Mouse (Mus musculus): ENCODE results near the gene Smo. TPM values are rescaled to one million over a fixed set of nuclear protein-coding genes. Genes with fewer than 3 reads are reported as not detected.

Smo gene
- polyA plus RNA-seq, 1 experiment = 4.6 TPM

GRCm38 (mm10) chr6:29784413-29785021, 49.2 kb downstream of the Smo start:
- Histone ChIP-seq H3K4me1 (ENCODE audit: control insufficient read depth, insufficient read depth, low read length) (no peaks in the 10 kb centered on the region; the same call in 1 of the 2 replicates), H3K27ac (ENCODE audit: control insufficient read depth, insufficient read depth, low read depth, low read length, poor library complexity) (no peak overlapping the region), H3K4me3 (replicated peaks; ENCODE audit: control insufficient read depth, low read depth, low read length) (no peak overlapping the region)
- WGBS = 34% methylated on average over 3 of the region's 3 CpGs
- no peak for TF ChIP-seq CTCF (IDR thresholded peaks at IDR 0.05; ENCODE audit: control insufficient read depth, insufficient read depth, low read length)
- TF ChIP-seq POLR2A (IDR thresholded peaks at IDR 0.05; ENCODE audit: borderline replicate concordance, control insufficient read depth, low read depth, low read length) = no peak

GRCm38 (mm10) chr6:29785759-29786158, 50.5 kb downstream of the Smo start:
- 42% methylated on average over 5 of the region's 5 CpGs for WGBS
- H3K4me3 ChIP-seq (replicated peaks; ENCODE audit: control insufficient read depth, low read depth, low read length) = no peak overlapping the region
- TF ChIP-seq CTCF (IDR thresholded peaks at IDR 0.05; ENCODE audit: control insufficient read depth, insufficient read depth, low read length) = no peak
- no peak for TF ChIP-seq POLR2A (IDR thresholded peaks at IDR 0.05; ENCODE audit: borderline replicate concordance, control insufficient read depth, low read depth, low read length)
- no peaks in the 10 kb centered on the region; the same call in 1 of the 2 replicates for H3K4me1 ChIP-seq (ENCODE audit: control insufficient read depth, insufficient read depth, low read length)
- H3K27ac ChIP-seq (ENCODE audit: control insufficient read depth, insufficient read depth, low read depth, low read length, poor library complexity) = no peak overlapping the region

DNA sequence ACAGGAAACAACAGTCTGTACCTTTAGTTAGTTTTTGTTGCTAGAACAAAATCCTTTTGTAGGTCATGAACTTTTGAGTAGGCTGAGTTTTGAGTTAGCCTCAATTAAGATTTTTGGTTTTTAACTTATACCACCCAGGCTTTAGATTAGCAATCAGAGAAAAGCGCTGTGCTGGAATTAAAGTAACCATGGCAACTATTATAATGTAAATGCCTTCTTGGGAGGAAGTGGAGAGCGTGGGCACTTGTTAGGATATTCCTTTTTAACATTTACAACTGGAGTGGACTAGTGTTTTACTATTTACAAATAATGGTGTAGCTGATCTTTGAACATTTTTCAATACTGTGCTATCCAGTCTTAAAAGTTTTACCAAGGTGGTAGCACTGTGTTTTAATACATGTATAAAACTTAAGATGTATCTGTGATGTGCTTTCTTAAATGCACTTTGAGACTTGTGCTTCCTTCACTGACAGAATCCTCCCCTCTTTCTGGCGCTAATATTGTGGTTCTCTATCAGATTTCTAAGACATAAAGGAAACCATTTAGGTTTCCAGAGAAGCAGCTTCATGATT, 53.6 kb downstream of the Smo start:
- Histone ChIP-seq H3K27ac (ENCODE audit: control insufficient read depth, insufficient read depth, low read depth, low read length, poor library complexity) (no peak overlapping the region), H3K4me3 (replicated peaks; ENCODE audit: control insufficient read depth, low read depth, low read length) (no peak overlapping the region), H3K4me1 (ENCODE audit: control insufficient read depth, insufficient read depth, low read length) (no peaks in the 10 kb centered on the region; the same call in 1 of the 2 replicates)
- WGBS = 63% methylated on average over 3 of the region's 3 CpGs
- no peak for TF ChIP-seq CTCF (IDR thresholded peaks at IDR 0.05; ENCODE audit: control insufficient read depth, insufficient read depth, low read length)
- TF ChIP-seq POLR2A (IDR thresholded peaks at IDR 0.05; ENCODE audit: borderline replicate concordance, control insufficient read depth, low read depth, low read length) = no peak

DNA sequence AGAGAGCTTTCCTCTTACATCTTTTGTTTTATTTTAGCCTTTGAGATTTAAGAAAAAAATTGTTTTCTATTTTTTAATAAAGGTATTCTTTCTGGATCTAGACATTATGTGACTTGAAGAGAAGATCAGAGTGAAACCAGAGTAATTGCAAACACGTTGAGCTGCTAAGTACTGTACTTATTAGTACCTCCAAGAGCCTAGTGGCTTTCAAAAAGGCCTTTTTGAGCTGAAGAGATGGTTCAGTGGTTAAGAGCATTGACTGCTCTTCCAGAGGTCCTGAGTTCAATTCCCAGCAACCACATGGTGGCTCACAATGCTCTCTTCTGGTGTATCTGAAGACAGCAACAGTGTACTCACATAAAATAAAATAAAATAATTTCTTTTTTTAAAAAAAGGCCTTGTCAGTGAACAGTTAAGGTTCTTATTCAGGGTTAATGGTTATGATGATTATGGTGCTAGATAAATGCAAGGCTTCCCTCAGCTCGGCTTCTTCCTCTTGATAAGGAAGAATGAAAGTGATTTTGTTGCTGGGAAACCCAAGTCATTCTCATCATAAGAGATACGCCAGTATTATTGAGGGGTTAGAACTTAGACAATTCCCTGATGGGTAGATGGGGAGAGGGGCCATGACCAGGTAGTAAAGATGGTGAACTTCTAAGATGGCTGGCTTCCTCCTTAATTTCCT, 54.9 kb downstream of the Smo start:
- TF ChIP-seq POLR2A (IDR thresholded peaks at IDR 0.05; ENCODE audit: borderline replicate concordance, control insufficient read depth, low read depth, low read length) (no peak), CTCF (IDR thresholded peaks at IDR 0.05; ENCODE audit: control insufficient read depth, insufficient read depth, low read length) (no peak)
- H3K27ac ChIP-seq (ENCODE audit: control insufficient read depth, insufficient read depth, low read depth, low read length, poor library complexity) = no peak overlapping the region
- WGBS = 72% methylated on average over 3 of the region's 3 CpGs
- no peak overlapping the region for H3K4me3 ChIP-seq (replicated peaks; ENCODE audit: control insufficient read depth, low read depth, low read length)
- H3K4me1 ChIP-seq (ENCODE audit: control insufficient read depth, insufficient read depth, low read length) = no peaks in the 10 kb centered on the region; the same call in 1 of the 2 replicates

DNA sequence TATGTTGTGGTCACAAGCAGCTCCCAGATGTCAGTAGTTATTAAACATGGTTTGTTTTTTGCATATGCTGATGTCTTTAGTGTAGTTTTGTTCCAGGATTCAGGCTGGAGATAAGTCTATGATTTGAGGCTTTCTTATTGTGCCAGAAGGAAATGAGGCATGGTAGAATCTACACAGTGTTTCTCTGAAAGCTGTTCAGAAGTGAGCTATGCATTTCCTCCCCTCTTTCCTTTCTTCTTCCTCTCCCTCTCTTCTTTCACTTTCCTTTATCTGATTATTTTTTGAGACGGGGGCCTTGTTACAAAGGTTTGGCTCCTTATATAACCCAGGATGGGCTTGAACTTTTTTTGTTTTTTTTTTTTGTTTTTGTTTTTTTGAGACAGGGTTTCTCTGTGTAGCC, 58.2 kb downstream of the Smo start:
- no peak overlapping the region for H3K4me3 ChIP-seq (replicated peaks; ENCODE audit: control insufficient read depth, low read depth, low read length)
- WGBS = 55% methylated on average over 1 of the region's 1 CpGs
- TF ChIP-seq POLR2A (IDR thresholded peaks at IDR 0.05; ENCODE audit: borderline replicate concordance, control insufficient read depth, low read depth, low read length) (no peak), CTCF (IDR thresholded peaks at IDR 0.05; ENCODE audit: control insufficient read depth, insufficient read depth, low read length) (no peak)
- no peaks in the 10 kb centered on the region for H3K4me1 ChIP-seq (ENCODE audit: control insufficient read depth, insufficient read depth, low read length)
- H3K27ac ChIP-seq (ENCODE audit: control insufficient read depth, insufficient read depth, low read depth, low read length, poor library complexity) = no peak overlapping the region

GRCm38 (mm10) chr6:29794582-29794981, 59.3 kb downstream of the Smo start:
- no peak for TF ChIP-seq CTCF (IDR thresholded peaks at IDR 0.05; ENCODE audit: control insufficient read depth, insufficient read depth, low read length)
- no peak for TF ChIP-seq POLR2A (IDR thresholded peaks at IDR 0.05; ENCODE audit: borderline replicate concordance, control insufficient read depth, low read depth, low read length)
- H3K27ac ChIP-seq (ENCODE audit: control insufficient read depth, insufficient read depth, low read depth, low read length, poor library complexity) = no peak overlapping the region
- H3K4me3 ChIP-seq (replicated peaks; ENCODE audit: control insufficient read depth, low read depth, low read length) = no peak overlapping the region
- H3K4me1 ChIP-seq (ENCODE audit: control insufficient read depth, insufficient read depth, low read length) = no peaks in the 10 kb centered on the region
- WGBS = 27% methylated on average over 6 of the region's 6 CpGs

- TF ChIP-seq POLR2A (IDR thresholded peaks at IDR 0.05; ENCODE audit: borderline replicate concordance, control insufficient read depth, low read depth, low read length) = no peak
- TF ChIP-seq CTCF (IDR thresholded peaks at IDR 0.05; ENCODE audit: control insufficient read depth, insufficient read depth, low read length) = no peak
- Histone ChIP-seq H3K4me3 (replicated peaks; ENCODE audit: control insufficient read depth, low read depth, low read length) (no peak overlapping the region), H3K27ac (ENCODE audit: control insufficient read depth, insufficient read depth, low read depth, low read length, poor library complexity) (no peak overlapping the region), H3K4me1 (ENCODE audit: control insufficient read depth, insufficient read depth, low read length) (no peaks in the 10 kb centered on the region)
- 59% methylated on average over 1 of the region's 1 CpGs for WGBS
Measured at GRCm38 (mm10) chr6:29802979-29803378, 67.7 kb downstream of the Smo start.

GRCm38 (mm10) chr6:29804006-29804405, 68.7 kb downstream of the Smo start:
- WGBS = 54% methylated on average over 3 of the region's 3 CpGs

More at GRCm38 (mm10) chr6:29804006-29804405, 68.7 kb downstream of the Smo start:
- Histone ChIP-seq H3K4me3 (replicated peaks; ENCODE audit: control insufficient read depth, low read depth, low read length) (no peak overlapping the region), H3K27ac (ENCODE audit: control insufficient read depth, insufficient read depth, low read depth, low read length, poor library complexity) (no peak overlapping the region), H3K4me1 (ENCODE audit: control insufficient read depth, insufficient read depth, low read length) (no peaks in the 10 kb centered on the region)
- TF ChIP-seq POLR2A (IDR thresholded peaks at IDR 0.05; ENCODE audit: borderline replicate concordance, control insufficient read depth, low read depth, low read length) (no peak), CTCF (IDR thresholded peaks at IDR 0.05; ENCODE audit: control insufficient read depth, insufficient read depth, low read length) (no peak)

Data from bone marrow, adult 2 months (tissue).